Mouse (Mus musculus) olfactory bulb, adult 2 months (tissue): Measurements from ENCODE around the gene Mapk10. TPM values are rescaled to one million over a fixed set of nuclear protein-coding genes. Genes with fewer than 3 reads are reported as not detected.
"Not testable (repeated sequence)": the region's sequence is repeated elsewhere in the genome, so short reads cannot be mapped to it uniquely, and the experiment has no call there.

Source experiments
- H3K27ac ChIP-seq: fragments of 200-500 bp; 2 replicates; pipeline ENCODE4 v1.5.1; 2012; ENCODE audit warnings: low read depth, low read length; ENCODE audit not compliant: insufficient read depth
- H3K4me1 ChIP-seq: fragments of 200-500 bp; 2 replicates; pipeline ENCODE4 v1.6.1; 2012; ENCODE audit warnings: low read length; ENCODE audit not compliant: control insufficient read depth, insufficient read depth
- H3K4me3 ChIP-seq: fragments of 200-500 bp; 2 replicates; pipeline ENCODE4 v1.5.1; 2012; ENCODE audit warnings: mild to moderate bottlenecking, low read depth, low read length, moderate library complexity; ENCODE audit not compliant: insufficient read depth
- CTCF ChIP-seq: fragments of 200-500 bp; IDR thresholded peaks from 2 replicates; pipeline ENCODE4 v1.5.1; 2012; ENCODE audit warnings: low read depth, mild to moderate bottlenecking, low read length, moderate library complexity; ENCODE audit not compliant: insufficient read depth
- POLR2A ChIP-seq: fragments of 200-500 bp; IDR thresholded peaks from 2 replicates; pipeline ENCODE4 v1.6.1; 2012; ENCODE audit warnings: mild to moderate bottlenecking, low read depth, low read length, moderate library complexity; ENCODE audit not compliant: insufficient read depth
- WGBS: fragments of 180-500 bp; shearing (Covaris S2); methylation state at CpG from one replicate; pipeline ENCODE4 v1.1.7; 2018; 5-methylcytosine and 5-hydroxymethylcytosine counted together
- polyA plus RNA-seq: library from polyadenylated mRNA; stranded (reverse); fragments of >200 nt; gene quantifications from 2 replicates; pipeline ENCODE4 v1.2.4, GENCODE M21; 2012; ENCODE audit warnings: low replicate concordance; ENCODE audit not compliant: missing spikeins, insufficient read depth, insufficient read length

Gene Mapk10
- polyA plus RNA-seq, 1 experiment: not detected

DNA sequence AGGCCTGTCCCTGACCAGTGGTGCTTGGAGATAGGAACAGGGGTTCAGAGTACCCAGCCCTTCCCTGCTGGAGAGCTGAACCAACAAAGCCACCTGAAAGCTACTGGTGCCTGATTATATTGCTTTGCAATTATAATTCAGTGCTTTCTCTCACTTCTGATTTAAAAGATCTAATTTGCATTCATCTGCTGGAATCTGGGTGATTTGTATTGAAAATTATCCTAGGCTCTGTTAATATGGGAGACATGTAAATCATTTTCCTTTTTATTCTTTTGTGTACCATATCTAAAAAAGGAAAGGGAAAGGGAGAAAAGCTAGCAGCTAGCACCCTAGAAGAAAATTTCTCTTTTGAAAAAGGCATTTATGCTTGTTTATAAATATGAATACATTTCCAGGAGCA lies 234.6 kb downstream of the Mapk10 start:
- Histone ChIP-seq H3K4me1 (no peaks in the 10 kb centered on the region; the same call in 1 of the 2 replicates), H3K27ac (no peak overlapping the region), H3K4me3 (no peak overlapping the region)
- TF ChIP-seq POLR2A (no peak), CTCF (no peak)

DNA sequence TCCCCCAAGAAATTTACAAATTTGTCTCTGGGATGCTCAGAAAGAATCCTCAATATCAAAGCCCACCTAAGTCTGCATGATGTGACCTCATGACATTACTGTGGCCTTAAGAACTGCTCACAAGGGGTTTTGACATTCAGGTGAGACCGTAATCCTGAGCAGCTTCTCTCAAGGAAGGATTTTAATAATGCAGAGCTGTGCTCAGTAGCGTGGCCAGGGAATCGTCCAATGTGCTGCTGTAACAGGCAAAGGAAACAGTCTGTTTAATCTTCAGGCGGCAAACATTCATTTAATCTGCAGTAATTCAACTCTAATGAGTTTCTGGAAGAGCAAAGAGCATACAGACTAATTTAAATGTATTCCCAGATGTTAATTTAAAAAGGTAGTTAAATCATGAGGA lies 236.7 kb downstream of the Mapk10 start:
- 83% methylated on average over 4 of the region's 4 CpGs for WGBS
- Histone ChIP-seq H3K4me1 (no peaks in the 10 kb centered on the region; the same call in 1 of the 2 replicates), H3K4me3 (no peak overlapping the region), H3K27ac (no peak overlapping the region)
- no peak for TF ChIP-seq POLR2A
- TF ChIP-seq CTCF: no peak

DNA sequence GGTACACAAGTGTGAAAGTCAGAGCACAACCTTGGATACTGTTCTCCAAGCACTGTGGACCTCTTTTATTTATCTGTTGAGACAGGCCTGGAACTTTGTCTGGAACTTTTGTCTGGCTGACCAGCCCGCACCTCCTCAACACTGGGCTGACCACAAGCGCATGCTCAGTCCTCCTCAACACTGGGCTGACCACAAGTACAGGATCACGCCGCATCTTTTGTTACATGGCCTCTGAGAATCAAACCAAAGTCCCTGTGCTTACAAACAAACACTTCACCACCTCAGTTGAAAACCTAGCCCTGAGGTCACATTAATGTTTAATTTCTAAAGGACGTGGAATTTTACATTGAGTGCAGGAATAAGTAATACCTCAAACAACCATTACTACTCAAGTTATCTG lies 246.7 kb downstream of the Mapk10 start:
- TF ChIP-seq POLR2A (no peak), CTCF (no peak)
- 96% methylated on average over 5 of the region's 5 CpGs for WGBS
- Histone ChIP-seq H3K4me1 (no peaks in the 10 kb centered on the region), H3K4me3 (no peak overlapping the region), H3K27ac (no peak overlapping the region)

DNA sequence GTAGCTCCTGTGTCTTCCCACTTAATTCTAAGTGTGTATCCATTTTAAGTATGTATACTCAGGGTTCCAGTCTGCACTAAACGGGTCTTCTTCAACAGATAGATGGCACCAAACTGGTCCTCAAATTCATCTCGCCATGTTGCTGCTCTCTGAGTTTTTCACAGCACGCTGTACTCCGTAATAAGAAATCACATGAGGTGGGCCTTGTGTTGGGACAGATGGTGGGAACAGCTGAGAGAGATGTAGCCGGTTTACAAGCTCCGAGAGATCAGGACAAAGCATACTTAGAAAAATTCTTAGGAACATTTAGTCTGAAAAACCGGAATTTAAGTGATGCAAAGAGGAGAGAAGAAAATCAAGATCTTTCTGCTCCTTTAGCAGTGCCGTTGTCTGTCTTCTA lies 257.7 kb downstream of the Mapk10 start:
- Histone ChIP-seq H3K4me3 (no peak overlapping the region), H3K4me1 (no peaks in the 10 kb centered on the region), H3K27ac (no peak overlapping the region)
- 85% methylated on average over 8 of the region's 8 CpGs for WGBS
- TF ChIP-seq POLR2A: no peak
- TF ChIP-seq CTCF: no peak

DNA sequence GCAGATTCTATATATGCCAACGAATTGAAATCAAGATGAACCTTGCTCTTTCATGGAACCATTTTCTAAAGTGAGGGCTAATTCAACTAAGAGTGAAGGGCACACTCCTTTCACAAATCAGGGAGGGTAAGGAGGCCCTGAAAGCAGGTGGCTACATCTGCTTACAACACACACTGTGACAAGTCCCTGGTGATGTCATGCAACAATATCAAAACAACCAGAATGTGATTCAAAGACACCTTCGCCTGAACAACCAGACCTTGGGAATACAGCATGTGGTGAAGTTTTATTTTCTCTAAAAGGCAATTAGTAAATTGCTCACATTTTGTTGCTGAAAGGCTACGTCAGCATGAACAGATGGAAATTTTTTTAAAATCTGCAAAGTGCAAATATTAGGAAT lies 258.2 kb downstream of the Mapk10 start:
- H3K27ac ChIP-seq: no peak overlapping the region

DNA sequence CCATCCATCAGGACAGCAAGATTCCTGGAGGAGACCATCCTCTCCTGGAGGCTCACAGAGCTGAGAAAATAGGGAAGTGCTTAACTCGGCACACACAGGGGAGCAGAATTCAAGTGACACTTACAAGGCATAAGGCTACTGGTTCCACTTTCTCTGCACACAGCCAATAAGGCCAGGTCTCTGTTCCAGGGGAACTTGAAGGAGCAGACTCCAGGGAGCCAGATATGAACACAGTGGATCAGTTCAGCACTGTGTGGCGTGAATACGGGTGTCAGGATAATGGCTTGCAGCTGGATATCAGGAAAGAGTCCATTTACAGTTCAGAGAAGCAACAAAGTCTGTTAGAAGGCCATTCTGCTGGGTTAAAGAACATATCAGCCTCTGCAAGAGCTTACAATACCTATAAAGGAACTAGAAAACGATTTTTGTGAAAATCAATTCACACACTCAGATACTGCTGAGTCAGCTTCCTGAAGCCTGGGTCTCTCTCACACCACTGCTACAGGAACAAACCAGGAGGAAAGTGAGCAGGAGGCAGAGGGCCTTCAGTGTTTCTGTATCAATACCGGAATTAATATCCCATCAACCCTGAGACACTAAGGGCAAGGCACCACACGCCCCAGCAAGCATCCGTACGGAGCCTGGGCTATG lies 263.9 kb downstream of the Mapk10 start:
- Histone ChIP-seq H3K27ac (no peak overlapping the region), H3K4me3 (no peak overlapping the region), H3K4me1 (no peaks in the 10 kb centered on the region)
- TF ChIP-seq POLR2A (no peak), CTCF (no peak)
- WGBS: 76% methylated on average over 8 of the region's 8 CpGs

More for the DNA sequence above, 258.2 kb downstream of the Mapk10 start:
- WGBS: 75% methylated on average over 3 of the region's 3 CpGs
- Histone ChIP-seq H3K4me1 (no peaks in the 10 kb centered on the region), H3K4me3 (no peak overlapping the region)
- TF ChIP-seq CTCF (no peak), POLR2A (no peak)

DNA sequence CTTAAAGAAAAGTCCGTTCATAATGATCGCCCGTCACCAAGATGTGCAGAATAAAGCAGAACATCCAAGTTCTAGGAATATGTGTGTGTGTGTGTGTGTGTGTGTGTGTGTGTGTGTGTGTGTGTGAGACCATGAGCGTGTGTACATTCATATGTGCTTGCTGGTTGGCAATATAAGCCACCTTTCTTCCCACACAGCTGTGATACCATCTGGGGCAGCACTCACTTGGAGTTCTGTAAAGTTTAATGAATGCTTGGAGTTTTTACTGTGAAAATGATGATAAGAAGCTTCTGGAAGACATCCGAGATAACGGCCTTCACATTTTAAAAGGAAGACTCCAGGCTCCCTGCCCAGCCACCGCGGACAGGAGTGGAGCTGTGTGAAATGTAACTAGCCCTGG lies 264.5 kb downstream of the Mapk10 start:
- no peak overlapping the region for H3K4me3 ChIP-seq
- 68% methylated on average over 8 of the region's 8 CpGs for WGBS
- TF ChIP-seq CTCF: no peak
- no peak for TF ChIP-seq POLR2A
- H3K27ac ChIP-seq: no peak overlapping the region
- H3K4me1 ChIP-seq: no peaks in the 10 kb centered on the region

DNA sequence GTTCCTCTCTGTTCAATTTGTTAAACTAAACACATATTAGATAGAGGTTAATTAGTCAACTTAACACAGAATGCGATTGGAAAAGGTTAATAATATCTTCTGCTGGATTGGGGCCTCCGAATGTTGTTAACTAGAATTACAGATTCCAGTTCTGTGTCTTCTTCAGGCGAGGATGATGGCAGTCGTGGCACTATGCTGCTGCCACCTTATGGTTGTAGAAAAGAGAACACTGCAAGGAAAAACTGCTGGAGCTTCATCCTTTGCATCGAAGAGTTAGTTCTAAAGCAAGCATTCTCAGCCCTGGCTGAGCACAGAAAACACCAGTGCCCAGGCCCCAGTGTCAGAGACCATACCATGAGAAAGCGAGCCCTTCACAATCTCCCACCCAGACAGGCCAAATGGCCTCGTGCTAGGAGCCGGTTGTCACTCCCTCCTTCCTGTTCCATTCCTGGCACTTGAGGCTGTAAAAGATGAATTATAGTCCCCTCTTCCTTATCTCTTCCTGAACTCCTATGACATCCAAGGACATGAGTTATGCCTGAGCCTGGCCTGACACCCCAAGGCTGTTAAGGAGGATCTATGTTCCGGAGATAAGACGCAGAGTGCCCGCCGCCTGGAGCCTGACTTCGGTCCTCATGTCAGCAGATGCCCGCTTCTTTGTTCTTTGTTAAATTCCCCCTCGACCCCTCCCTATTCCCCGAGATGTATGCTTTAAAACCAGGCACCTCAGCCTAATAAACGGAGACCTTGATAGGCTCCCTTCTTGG lies 267.1 kb downstream of the Mapk10 start:
- H3K4me3 ChIP-seq, H3K4me1 ChIP-seq, H3K27ac ChIP-seq: not testable (repeated sequence)
- 77% methylated on average over 17 of the region's 17 CpGs for WGBS

DNA sequence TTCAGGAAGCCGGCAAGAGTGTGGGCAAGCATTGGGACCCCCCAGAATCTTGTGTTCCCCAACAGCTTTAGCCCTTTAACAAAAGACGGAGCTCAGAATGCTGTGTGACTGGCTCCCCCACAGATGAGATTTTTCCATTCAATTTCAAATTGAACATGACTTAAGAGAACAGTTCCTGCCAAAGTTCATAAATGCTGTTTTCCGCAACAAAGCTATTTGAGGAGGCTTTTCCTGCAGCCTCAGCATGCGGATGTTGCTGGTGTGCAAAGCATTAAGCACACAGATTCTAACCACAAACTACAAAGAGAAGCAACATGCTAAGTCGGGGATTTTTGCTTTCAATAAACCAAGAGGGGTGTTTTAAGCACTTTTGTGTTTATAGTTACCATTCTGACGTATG lies 281.0 kb downstream of the Mapk10 start:
- 49% methylated on average over 6 of the region's 6 CpGs for WGBS
- TF ChIP-seq CTCF (no peak), POLR2A (no peak)
- Histone ChIP-seq H3K4me3 (no peak overlapping the region), H3K27ac (no peak overlapping the region), H3K4me1 (no peaks in the 10 kb centered on the region; the same call in 1 of the 2 replicates)

DNA sequence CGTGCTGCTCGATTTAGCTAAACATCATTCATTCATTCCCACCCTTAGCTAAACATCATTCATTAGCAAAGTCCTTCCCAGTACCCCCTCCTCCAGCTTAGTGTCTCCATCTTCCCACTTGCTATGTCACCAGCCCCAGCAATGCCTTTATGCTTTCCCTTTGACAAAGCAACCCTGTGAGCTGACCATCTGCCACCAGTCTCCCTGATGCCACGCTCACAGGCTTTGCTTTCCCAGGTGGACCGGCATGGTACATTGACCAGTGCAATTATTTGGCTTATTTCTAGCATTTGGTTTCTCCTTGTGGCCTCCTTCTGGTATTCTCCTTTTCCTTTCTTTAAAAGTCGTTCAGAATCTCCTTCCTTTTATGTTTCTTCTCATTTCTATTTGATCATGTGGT lies 284.3 kb downstream of the Mapk10 start:
- no peak for TF ChIP-seq POLR2A
- no peak for TF ChIP-seq CTCF
- no peak overlapping the region for H3K27ac ChIP-seq
- no peaks in the 10 kb centered on the region; the same call in 1 of the 2 replicates for H3K4me1 ChIP-seq
- no peak overlapping the region for H3K4me3 ChIP-seq
- WGBS: 87% methylated on average over 5 of the region's 5 CpGs
